Comparison of ENCODE assay signal across 8 mouse cellular contexts in genomic region chr4:155668689-155669597, GRCm38 (mm10). TPM values are rescaled to one million over a fixed set of nuclear protein-coding genes. Genes with fewer than 3 reads are reported as not detected.
DNase-seq lines count a peak whose midpoint lies in the region; ATAC-seq and TF ChIP-seq lines count a peak whose summit lies in the region.

Gene Mib2, minus strand, starts transcription at chr4:155669198.

- TF ChIP-seq CTCF in lung, postnatal 0 days (IDR thresholded peaks at IDR 0.05) = peak; percentile 6; the same call in 1 of the 2 replicates

- peaks cover 13% of the 10 kb centered on the region for H3K4me1 ChIP-seq in hindbrain, embryonic 10.5 days (replicated peaks)
- H3K4me1 ChIP-seq in lung, postnatal 0 days (ENCODE audit: insufficient read depth, low read depth, low read length) = peaks cover 9% of the 10 kb centered on the region; the same call in 1 of the 2 replicates

- no peaks in the 10 kb centered on the region for H3K27me3 ChIP-seq in hindbrain, embryonic 10.5 days (ENCODE audit: insufficient read depth, poor library complexity, severe bottlenecking)
- H3K27me3 ChIP-seq in lung, postnatal 0 days (replicated peaks; ENCODE audit: insufficient read depth, low read length) = no peaks in the 10 kb centered on the region

- peak within 1 kb of the TSS; percentile 88 for H3K27ac ChIP-seq in hindbrain, embryonic 10.5 days
- H3K27ac ChIP-seq in lung, postnatal 0 days (ENCODE audit: low read length) = peak within 1 kb of the TSS; percentile 62

- peaks cover 4% of the 10 kb centered on the region for H3K36me3 ChIP-seq in hindbrain, embryonic 10.5 days
- no peaks in the 10 kb centered on the region for H3K36me3 ChIP-seq in lung, postnatal 0 days (ENCODE audit: insufficient read depth, low read length)

- H3K4me2 ChIP-seq in lung, postnatal 0 days (replicated peaks; ENCODE audit: low read depth, low read length) = peak within 1 kb of the TSS; percentile 87

- peak within 1 kb of the TSS; percentile 91 for H3K4me3 ChIP-seq in hindbrain, embryonic 10.5 days
- H3K4me3 ChIP-seq in lung, postnatal 0 days (ENCODE audit: low read depth, low read length) = peak within 1 kb of the TSS; percentile 95

- no peak for TF ChIP-seq EP300 in lung, postnatal 0 days (IDR thresholded peaks at IDR 0.05)

- WGBS in hindbrain, embryonic 10.5 days = under 1% methylated on average over 73 of the region's 73 CpGs
- WGBS in lung, postnatal 0 days = 0% methylated on average over 66 of the region's 73 CpGs

- ATAC-seq in frontal cortex, adult (ENCODE audit: low TSS enrichment) = peak; percentile 98
- ATAC-seq in lung, postnatal 0 days = peak; percentile 99

- DNase-seq in MN1 (ENCODE audit: low spot score) = peak; percentile 96
- DNase-seq in cerebellum, adult 9-10 months = peak; percentile 99
- peak; percentile 97 for DNase-seq in hindbrain, embryonic 10.5 days (ENCODE audit: low spot score)
- peak; percentile 99 for DNase-seq in layer of hippocampus, adult 9-11 months
- DNase-seq in lung, postnatal 0 days (ENCODE audit: low spot score) = peak; percentile 98
- peak; percentile 93 for DNase-seq in ovary, postnatal 14 days (ENCODE audit: low spot score)
- peak; percentile 98 for DNase-seq in thymus, postnatal 14 days

- H3K9me3 ChIP-seq in hindbrain, embryonic 10.5 days = no peaks in the 10 kb centered on the region
- H3K9me3 ChIP-seq in lung, postnatal 0 days (ENCODE audit: low read length) = no peaks in the 10 kb centered on the region

- H3K9ac ChIP-seq in lung, postnatal 0 days (replicated peaks; ENCODE audit: low read depth) = peak within 1 kb of the TSS; percentile 73

RNA-seq across cellular contexts. Expression of gene Mib2, which starts in this region (rescaled TPM):
- polyA plus RNA-seq in hindbrain, embryonic 10.5 days (2016; fragmentation: Nextera tagmentation; extraction: Ambion mirVana) = 19.5 and 21.8 TPM in 2 replicates
- polyA plus RNA-seq in lung, postnatal 0 days (2015; fragmentation: Nextera tagmentation; extraction: Ambion mirVana) = 16.3 and 19.8 TPM in 2 replicates

Comparison
In these comparisons a context has a peak if more than half of its experiments do, and no peak if none do; other contexts are left out.
1. Peak in every context shown above with its lines: DNase-seq, ATAC-seq, H3K4me3 ChIP-seq and H3K27ac ChIP-seq.